Mouse (Mus musculus) embryonic facial prominence, embryonic 13.5 days (tissue): ENCODE results near the gene Kcna7. TPM values are rescaled to one million over a fixed set of nuclear protein-coding genes. Genes with fewer than 3 reads are reported as not detected.

ENCODE experiments used
- ATAC-seq: fragments of 200-750 bp; cut with Nextera tagmentation; 2 replicates; pipeline ENCODE4 v1.8.0; 2017; ENCODE audit warnings: low read depth; ENCODE audit not compliant: insufficient number of reproducible peaks, insufficient read depth, low FRiP score, low TSS enrichment
- H3K27ac ChIP-seq: fragments of 300-500 bp; sonication (generic); 2 replicates; pipeline ENCODE4 v1.5.1; 2015; ENCODE audit warnings: moderate library complexity, mild to moderate bottlenecking, inconsistent platforms
- H3K27me3 ChIP-seq: fragments of 300-500 bp; sonication (generic); 2 replicates; pipeline ENCODE4 v1.6.1; 2015; ENCODE audit warnings: mild to moderate bottlenecking, inconsistent platforms
- H3K36me3 ChIP-seq: fragments of 300-500 bp; sonication (generic); 2 replicates; pipeline ENCODE4 v1.6.1; 2015; ENCODE audit warnings: mild to moderate bottlenecking, inconsistent platforms
- H3K4me1 ChIP-seq: fragments of 300-500 bp; sonication (generic); 2 replicates; pipeline ENCODE4 v1.6.1; 2015; ENCODE audit warnings: inconsistent platforms
- H3K4me2 ChIP-seq: fragments of 300-500 bp; sonication (generic); 2 replicates; pipeline ENCODE4 v1.6.1; 2015; ENCODE audit warnings: moderate library complexity, mild to moderate bottlenecking, inconsistent platforms
- H3K4me3 ChIP-seq: fragments of 300-500 bp; sonication (generic); 2 replicates; pipeline ENCODE4 v1.5.1; 2015; ENCODE audit warnings: mild to moderate bottlenecking, inconsistent platforms
- H3K9ac ChIP-seq: fragments of 300-500 bp; sonication (generic); 2 replicates; pipeline ENCODE4 v1.6.1; 2015; ENCODE audit warnings: mild to moderate bottlenecking, inconsistent platforms
- H3K9me3 ChIP-seq: fragments of 300-500 bp; sonication (generic); 2 replicates; pipeline ENCODE4 v1.6.1; 2016; ENCODE audit warnings: inconsistent platforms
- WGBS: fragments of 180-500 bp; shearing (Covaris S2); methylation state at CpG from one replicate; pipeline ENCODE4 v1.1.7; 2015; ENCODE audit warnings: mixed read lengths; 5-methylcytosine and 5-hydroxymethylcytosine counted together
- microRNA-seq: library from miRNA; unstranded; fragments of <30 nt; microRNA quantifications from one replicate; pipeline ENCODE4, GENCODE M21; 2016
- polyA plus RNA-seq: library from polyadenylated mRNA; unstranded; fragments of >200 nt; fragmentation: Nextera tagmentation; extraction: Ambion mirVana; gene quantifications from 2 replicates; pipeline ENCODE4 v1.2.1, GENCODE M21; 2015

Kcna7 gene
- polyA plus RNA-seq, 1 experiment from 2014 or later: not detected

DNA sequence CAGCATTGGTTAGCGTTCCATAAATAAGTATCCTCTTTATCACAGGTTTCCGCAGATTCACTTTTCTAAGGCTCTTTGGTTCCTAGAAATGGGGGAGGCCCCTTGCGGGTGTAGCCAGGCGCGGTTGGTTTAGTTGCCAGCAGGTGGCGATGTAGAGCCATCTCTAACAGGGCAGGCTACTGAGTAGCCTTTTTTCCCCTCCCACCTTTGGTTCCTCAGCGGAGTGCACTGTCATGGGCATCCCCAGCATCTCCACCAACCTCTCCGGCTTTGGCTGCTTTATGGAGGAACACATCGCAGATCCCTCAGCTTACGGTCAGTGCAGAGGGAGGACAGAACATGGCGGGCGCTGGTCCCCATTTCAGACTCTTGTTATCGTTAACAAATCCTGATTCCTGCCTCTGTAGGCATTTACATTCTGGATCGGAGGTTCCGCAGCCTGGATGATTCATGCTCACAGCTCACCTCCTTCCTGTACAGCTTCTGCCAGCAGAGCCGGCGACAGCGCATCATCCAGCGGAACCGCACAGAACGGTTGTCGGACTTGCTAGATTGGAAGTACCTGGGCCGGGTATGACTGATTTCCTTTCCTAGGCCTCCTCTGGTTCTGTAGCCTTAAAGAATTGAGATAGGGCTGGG is 46.0 kb downstream of the Kcna7 start:
- WGBS: 58% methylated on average over 23 of the region's 23 CpGs

DNA sequence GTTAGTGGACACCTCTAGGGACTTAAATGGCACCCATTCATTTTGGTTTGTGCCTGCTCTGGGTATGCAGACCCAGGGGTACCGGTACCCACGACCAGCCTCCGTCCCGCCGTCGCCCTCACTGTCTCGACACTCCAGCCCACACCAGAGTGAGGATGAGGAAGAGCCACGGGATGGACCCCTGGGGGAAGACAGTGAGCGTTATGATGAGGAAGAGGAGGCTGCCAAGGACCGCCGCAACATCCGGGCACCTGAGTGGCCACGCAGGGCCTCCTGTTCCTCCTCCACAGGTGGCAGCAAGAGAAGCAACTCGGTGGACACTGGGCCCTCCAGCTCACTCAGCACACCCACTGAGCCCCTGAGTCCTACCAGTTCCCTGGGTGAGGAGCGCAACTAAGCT is 49.5 kb downstream of the Kcna7 start:
- Histone ChIP-seq H3K9me3 (no peaks in the 10 kb centered on the region), H3K4me1 (peaks cover 23% of the 10 kb centered on the region), H3K4me3 (no peak overlapping the region), H3K4me2 (no peak overlapping the region), H3K9ac (no peak overlapping the region), H3K27ac (no peak overlapping the region), H3K27me3 (no peaks in the 10 kb centered on the region), H3K36me3 (peaks cover 72% of the 10 kb centered on the region)
- ATAC-seq: no peak
- WGBS: 90% methylated on average over 15 of the region's 15 CpGs

More for the DNA sequence above, 46.0 kb downstream of the Kcna7 start:
- Histone ChIP-seq H3K4me1 (peaks cover 7% of the 10 kb centered on the region; the same call in 1 of the 2 replicates), H3K4me2 (no peak overlapping the region), H3K36me3 (peaks cover 76% of the 10 kb centered on the region), H3K27me3 (no peaks in the 10 kb centered on the region), H3K27ac (no peak overlapping the region), H3K4me3 (no peak overlapping the region), H3K9ac (no peak overlapping the region), H3K9me3 (no peaks in the 10 kb centered on the region)
- 0 out of 2 replicates have a peak, but pooled peaks have one; percentile 49 for ATAC-seq

DNA sequence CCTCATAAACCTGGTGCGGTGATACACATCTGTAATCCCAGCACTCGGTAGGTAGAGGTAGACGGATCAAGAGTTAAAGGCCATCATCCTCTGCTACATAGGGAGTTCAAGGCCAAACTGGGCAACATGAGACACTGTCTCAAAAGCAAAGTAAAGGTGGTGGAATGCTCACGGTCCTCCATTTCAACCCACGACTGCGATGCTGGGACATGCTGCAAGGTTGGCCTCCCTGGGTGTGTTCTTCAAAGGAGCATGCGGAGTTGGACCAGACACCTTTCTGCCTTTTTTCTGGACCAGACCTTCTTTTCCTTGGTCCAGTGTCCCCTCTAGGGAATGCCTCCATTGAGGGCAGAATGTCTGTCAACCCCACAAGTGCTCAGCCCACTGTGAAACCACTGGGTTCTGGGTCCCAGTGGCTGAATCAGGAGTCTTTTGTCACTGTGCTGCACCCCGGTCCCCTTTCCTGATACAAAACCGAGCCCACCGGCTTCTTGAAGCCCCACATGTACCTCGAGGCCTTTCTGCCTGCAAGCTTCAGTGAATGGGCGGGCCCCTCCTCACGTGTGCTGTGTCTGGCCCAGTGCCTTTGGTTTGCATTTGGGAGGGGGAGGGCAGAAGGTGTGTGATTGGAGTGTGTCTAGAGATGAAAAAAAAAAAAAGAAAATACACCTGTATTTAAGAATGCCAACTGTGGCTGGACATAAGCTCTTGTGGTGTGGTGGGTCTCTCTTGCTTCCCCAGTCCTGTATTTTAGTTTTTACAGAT is 50.7 kb downstream of the Kcna7 start:
- H3K4me2 ChIP-seq: no peak overlapping the region
- H3K4me3 ChIP-seq: no peak overlapping the region
- H3K9me3 ChIP-seq: no peaks in the 10 kb centered on the region
- H3K36me3 ChIP-seq: peaks cover 69% of the 10 kb centered on the region
- H3K9ac ChIP-seq: no peak overlapping the region
- H3K4me1 ChIP-seq: peaks cover 35% of the 10 kb centered on the region
- H3K27me3 ChIP-seq: no peaks in the 10 kb centered on the region
- no peak overlapping the region; the same call in 1 of the 2 replicates for H3K27ac ChIP-seq
- no peak for ATAC-seq
- 71% methylated on average over 13 of the region's 13 CpGs for WGBS

DNA sequence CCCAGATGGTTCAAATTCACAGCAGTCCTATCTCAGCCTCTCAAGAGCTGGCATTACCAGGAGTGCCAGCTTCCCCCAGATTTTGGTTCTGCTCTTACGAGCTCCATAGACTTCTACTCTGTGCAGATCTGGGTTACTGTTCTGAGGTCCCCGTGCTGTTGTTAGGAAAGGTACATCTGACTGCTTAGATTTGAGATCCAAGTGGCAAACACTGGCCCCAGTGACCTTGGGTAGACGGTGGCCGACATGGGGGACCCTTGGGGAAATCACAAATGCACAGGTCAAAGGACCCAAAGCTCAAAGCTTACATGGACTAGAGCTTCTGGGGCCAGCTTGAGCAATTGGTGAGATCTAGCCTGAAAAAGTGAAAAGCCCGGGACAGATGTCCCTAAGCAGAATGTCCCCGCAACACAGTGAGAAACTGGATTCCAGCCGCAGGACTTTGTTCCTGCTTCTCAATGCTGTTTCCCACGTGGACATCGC is 51.3 kb downstream of the Kcna7 start:
- H3K9me3 ChIP-seq: no peaks in the 10 kb centered on the region
- peaks cover 39% of the 10 kb centered on the region for H3K4me1 ChIP-seq
- no peaks in the 10 kb centered on the region for H3K27me3 ChIP-seq
- WGBS: 56% methylated on average over 9 of the region's 9 CpGs
- H3K27ac ChIP-seq: peak overlapping the region; percentile 11; the same call in 1 of the 2 replicates
- H3K4me3 ChIP-seq: peak overlapping the region; percentile 80
- ATAC-seq: no peak
- peak overlapping the region; percentile 93; the same call in 1 of the 2 replicates for H3K9ac ChIP-seq
- H3K4me2 ChIP-seq: peak overlapping the region; percentile 84
- peaks cover 67% of the 10 kb centered on the region for H3K36me3 ChIP-seq

DNA sequence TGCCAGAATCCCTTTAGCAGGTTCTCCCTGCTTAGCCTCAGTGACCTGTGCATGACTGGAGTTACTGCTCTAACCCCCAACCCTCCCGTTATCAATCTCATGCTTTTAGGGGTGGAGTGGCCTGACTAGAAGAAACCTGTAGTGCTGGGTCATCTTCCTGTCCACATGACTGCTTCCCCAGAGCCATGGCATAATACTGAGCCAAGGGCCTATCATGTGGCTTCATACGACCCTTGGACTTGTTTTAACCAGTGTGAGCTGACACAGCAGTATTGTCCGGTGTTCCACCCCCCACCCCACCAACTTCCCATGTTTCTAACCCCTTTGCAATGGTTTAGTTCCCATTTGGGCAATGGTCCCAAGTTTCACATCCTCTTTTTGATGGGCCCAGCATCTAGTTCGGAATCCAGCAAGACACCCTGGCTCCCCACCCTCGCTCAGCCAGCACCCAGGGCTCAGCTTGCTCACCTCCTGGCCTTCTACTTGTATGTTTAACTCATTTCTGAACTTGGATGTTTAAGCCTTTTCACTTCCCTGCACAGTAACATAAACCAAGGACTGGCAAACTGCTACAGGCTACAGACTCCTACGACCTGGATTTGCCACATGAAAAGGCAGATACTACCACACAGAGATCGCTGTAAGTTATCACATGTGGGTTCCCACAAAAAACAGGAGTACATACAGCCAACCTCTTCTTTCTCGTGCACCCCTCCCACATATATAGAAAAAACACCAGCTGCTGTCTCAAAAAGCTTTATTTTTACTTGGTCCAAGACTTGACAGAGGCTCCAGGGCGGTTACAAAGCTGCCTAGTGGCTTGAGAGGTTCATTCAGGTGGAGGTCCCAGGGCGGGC is 52.0 kb downstream of the Kcna7 start:
- peaks cover 66% of the 10 kb centered on the region for H3K36me3 ChIP-seq
- no peaks in the 10 kb centered on the region for H3K27me3 ChIP-seq
- H3K9ac ChIP-seq: peak overlapping the region; percentile 93
- 58% methylated on average over 10 of the region's 10 CpGs for WGBS
- H3K9me3 ChIP-seq: no peaks in the 10 kb centered on the region
- H3K4me3 ChIP-seq: peak overlapping the region; percentile 80
- ATAC-seq: no peak
- peaks cover 41% of the 10 kb centered on the region for H3K4me1 ChIP-seq
- H3K27ac ChIP-seq: peak overlapping the region; percentile 44; the same call in 1 of the 2 replicates
- H3K4me2 ChIP-seq: peak overlapping the region; percentile 84

DNA sequence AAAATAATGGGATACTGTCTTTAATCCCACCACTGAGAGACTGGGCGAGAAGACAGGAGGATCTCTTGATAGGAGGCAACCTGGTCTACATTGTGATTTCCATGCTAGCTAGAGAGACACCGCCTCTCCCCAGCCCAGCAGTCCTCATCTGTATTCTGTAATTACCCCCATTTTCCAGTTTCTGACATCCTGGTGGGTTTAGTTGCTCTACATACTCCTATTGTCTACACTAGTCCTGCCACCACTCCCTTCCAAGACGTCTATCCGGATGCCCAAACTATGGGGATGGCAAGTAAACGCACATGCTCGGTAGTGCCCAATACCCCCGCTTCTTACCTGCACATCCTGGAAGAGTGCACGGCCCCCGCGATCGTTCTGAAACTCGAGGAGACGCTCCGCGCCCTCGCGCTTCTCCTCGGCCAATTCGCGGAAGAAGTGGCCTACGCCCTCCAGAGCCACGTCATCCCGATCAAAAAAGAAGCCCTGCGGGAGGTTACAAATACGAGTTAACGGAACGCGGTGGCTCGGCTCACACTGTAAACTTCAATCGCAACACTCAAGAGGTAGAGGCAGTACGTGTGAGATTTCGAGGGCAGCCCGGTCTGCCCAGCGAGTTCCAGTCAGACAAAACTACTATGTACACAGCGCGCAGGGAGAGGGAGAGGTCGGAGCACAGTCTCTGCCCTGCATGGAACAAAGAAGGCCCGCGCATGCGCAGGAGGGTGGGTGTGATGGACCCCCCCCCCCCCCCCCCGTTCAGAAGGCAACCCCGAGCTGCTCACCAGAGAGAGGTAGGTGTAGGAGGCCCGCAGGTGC is 53.5 kb downstream of the Kcna7 start:
- H3K9me3 ChIP-seq: no peaks in the 10 kb centered on the region
- WGBS: under 1% methylated on average over 43 of the region's 43 CpGs
- peaks cover 41% of the 10 kb centered on the region for H3K4me1 ChIP-seq
- peak; percentile 58 for ATAC-seq
- H3K27ac ChIP-seq: peak overlapping the region; percentile 96
- peaks cover 65% of the 10 kb centered on the region for H3K36me3 ChIP-seq
- H3K27me3 ChIP-seq: no peaks in the 10 kb centered on the region
- H3K4me3 ChIP-seq: peak overlapping the region; percentile 80
- peak overlapping the region; percentile 84 for H3K4me2 ChIP-seq
- H3K9ac ChIP-seq: peak overlapping the region; percentile 93

Small RNA genes within 50 kb of the gene (microRNA-seq; reads per million reads assigned to microRNA genes)
- gene Gm22133: not detected

Other genes with a start within 250 kb of the Kcna7 start
- gene Slc17a7, start 241.7 kb upstream of the Kcna7 start, polyA plus RNA-seq: 0.18 and 0.22 TPM in 2 replicates
- gene Gfy, start 226.1 kb upstream of the Kcna7 start, polyA plus RNA-seq: 1.8 and 2.6 TPM in 2 replicates
- gene Pth2, start 224.7 kb upstream of the Kcna7 start, polyA plus RNA-seq: not detected in 2 replicates
- gene Ccdc155, start 200.8 kb upstream of the Kcna7 start, polyA plus RNA-seq: 0.53 and 1.2 TPM in 2 replicates
- 2.3 and 3.0 TPM in 2 replicates for gene Dkkl1, start 193.5 kb upstream of the Kcna7 start, polyA plus RNA-seq
- 221 and 233 TPM in 2 replicates for gene Tead2, start 189.9 kb upstream of the Kcna7 start, polyA plus RNA-seq
- 1.6 and 2.8 TPM in 2 replicates for gene Cd37, start 166.5 kb upstream of the Kcna7 start, polyA plus RNA-seq
- gene Slc6a16, start 164.6 kb upstream of the Kcna7 start, polyA plus RNA-seq: 0.17 and 0.29 TPM in 2 replicates
- gene Slc6a21, start 128.1 kb upstream of the Kcna7 start, polyA plus RNA-seq: not detected in 2 replicates
- 17.8 and 23.8 TPM in 2 replicates for gene Trpm4, start 71.9 kb upstream of the Kcna7 start, polyA plus RNA-seq
- 2.2 and 2.9 TPM in 2 replicates for gene Hrc, start 70.4 kb upstream of the Kcna7 start, polyA plus RNA-seq
- 6.6 and 8.2 TPM in 2 replicates for gene Ppfia3, start 38.6 kb upstream of the Kcna7 start, polyA plus RNA-seq
- 1.6 and 2.7 TPM in 2 replicates for gene Lin7b, start 35.1 kb upstream of the Kcna7 start, polyA plus RNA-seq
- gene Snrnp70, start 9.9 kb upstream of the Kcna7 start, polyA plus RNA-seq: 285 and 299 TPM in 2 replicates
- 4.6 and 6.1 TPM in 2 replicates for gene Ntf5, start 8.0 kb downstream of the Kcna7 start, polyA plus RNA-seq
- 0.41 and 1.2 TPM in 2 replicates for gene Lhb, start 15.2 kb downstream of the Kcna7 start, polyA plus RNA-seq
- gene Gys1, start 29.2 kb downstream of the Kcna7 start, polyA plus RNA-seq: 38.0 and 39.6 TPM in 2 replicates
- 141 and 148 TPM in 2 replicates for gene Ruvbl2, start 32.4 kb downstream of the Kcna7 start, polyA plus RNA-seq
- gene Ftl1, start 54.2 kb downstream of the Kcna7 start, polyA plus RNA-seq: 5,253 and 5,612 TPM in 2 replicates
- gene Bax, start 61.2 kb downstream of the Kcna7 start, polyA plus RNA-seq: 154 and 190 TPM in 2 replicates
- gene Tulp2, start 76.2 kb downstream of the Kcna7 start, polyA plus RNA-seq: 0.59 and 1.2 TPM in 2 replicates
- not detected in 2 replicates for gene Gm45808, start 81.2 kb downstream of the Kcna7 start, polyA plus RNA-seq
- gene Dhdh, start 83.2 kb downstream of the Kcna7 start, polyA plus RNA-seq: 4.5 TPM in 2 replicates
- 198 and 206 TPM in 2 replicates for gene Nucb1, start 104.8 kb downstream of the Kcna7 start, polyA plus RNA-seq
- gene Ppp1r15a, start 120.6 kb downstream of the Kcna7 start, polyA plus RNA-seq: 22.9 and 23.0 TPM in 2 replicates
- 2.9 and 3.8 TPM in 2 replicates for gene Plekha4, start 120.7 kb downstream of the Kcna7 start, polyA plus RNA-seq
- 0.25 and 0.83 TPM in 2 replicates for gene Hsd17b14, start 149.2 kb downstream of the Kcna7 start, polyA plus RNA-seq
- 67.1 and 68.4 TPM in 2 replicates for gene Bcat2, start 164.5 kb downstream of the Kcna7 start, polyA plus RNA-seq
- 0.39 and 0.96 TPM in 2 replicates for gene Fgf21, start 209.8 kb downstream of the Kcna7 start, polyA plus RNA-seq
- 1.9 and 2.3 TPM in 2 replicates for gene Fut1, start 211.6 kb downstream of the Kcna7 start, polyA plus RNA-seq
- gene Izumo1, start 216.2 kb downstream of the Kcna7 start, polyA plus RNA-seq: 0.27 and 0.39 TPM in 2 replicates
- 8.0 and 8.8 TPM in 2 replicates for gene Rasip1, start 221.8 kb downstream of the Kcna7 start, polyA plus RNA-seq
- gene Mamstr, start 234.3 kb downstream of the Kcna7 start, polyA plus RNA-seq: 5.2 and 7.8 TPM in 2 replicates